Mouse (Mus musculus): ENCODE measurements at regions not wholly inside any gene's neighbourhood (a gene's known extent, or its start where the extent isn't known, plus 50 kb on each side); places are given as distances from the start of the nearest gene placed in this dataset.

DNA sequence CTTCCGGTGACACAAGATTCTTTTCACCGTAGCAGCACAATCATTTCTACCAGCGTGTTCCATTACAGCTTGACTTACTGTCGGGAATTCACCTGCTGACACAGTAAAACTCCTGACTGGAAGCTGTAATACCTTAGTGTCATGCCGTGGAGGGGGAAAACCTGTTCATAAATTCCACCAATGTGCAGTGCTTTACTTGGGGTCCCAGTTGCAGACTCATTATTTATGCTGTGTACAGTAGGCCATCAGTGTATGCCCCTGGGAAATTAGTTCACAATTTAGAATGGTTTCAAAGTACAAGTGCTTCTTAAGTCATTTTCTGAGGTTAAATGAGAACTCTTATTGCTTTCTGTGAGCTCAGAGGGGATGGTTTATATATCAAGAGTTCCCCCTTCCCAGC lies 451.4 kb downstream of the Hdgfl1 start:
- TF ChIP-seq CHD2 (IDR thresholded peaks at IDR 0.05; ENCODE audit: low read depth, low read length) (no peak), ZNF384 (IDR thresholded peaks at IDR 0.05; ENCODE audit: low read depth, low read length) (no peak)
